Mouse (Mus musculus) hindbrain, embryonic 12.5 days (tissue): ENCODE results near the gene Megf8. TPM values are rescaled to one million over a fixed set of nuclear protein-coding genes. Genes with fewer than 3 reads are reported as not detected.

ENCODE experiments used
- ATAC-seq: fragments of 200-750 bp; cut with Nextera tagmentation; 2 replicates; pipeline ENCODE4 v1.8.0; 2017; ENCODE audit warnings: moderate TSS enrichment; ENCODE audit not compliant: low FRiP score
- H3K27ac ChIP-seq: fragments of 300-500 bp; sonication (generic); 2 replicates; pipeline ENCODE4 v1.5.1; 2016; ENCODE audit warnings: mild to moderate bottlenecking
- H3K27me3 ChIP-seq: fragments of 300-500 bp; sonication (generic); 2 replicates; pipeline ENCODE4 v1.6.1; 2016; ENCODE audit warnings: mild to moderate bottlenecking
- H3K36me3 ChIP-seq: fragments of 300-500 bp; sonication (generic); 2 replicates; pipeline ENCODE4 v1.6.1; 2016; ENCODE audit warnings: mild to moderate bottlenecking
- H3K4me1 ChIP-seq: fragments of 300-500 bp; sonication (generic); 2 replicates; pipeline ENCODE4 v1.6.1; 2016
- H3K4me2 ChIP-seq: fragments of 300-500 bp; sonication (generic); replicated peaks from 2 replicates; pipeline ENCODE4 v1.6.1; 2016; ENCODE audit warnings: mild to moderate bottlenecking
- H3K4me3 ChIP-seq: fragments of 300-500 bp; sonication (generic); 2 replicates; pipeline ENCODE4 v1.5.1; 2016; ENCODE audit warnings: mild to moderate bottlenecking
- H3K9ac ChIP-seq: fragments of 300-500 bp; sonication (generic); 2 replicates; pipeline ENCODE4 v1.6.1; 2016; ENCODE audit warnings: mild to moderate bottlenecking, moderate library complexity
- H3K9me3 ChIP-seq: fragments of 300-500 bp; sonication (generic); replicated peaks from 2 replicates; pipeline ENCODE4 v1.6.1; 2016; ENCODE audit warnings: mild to moderate bottlenecking
- WGBS: fragments of 180-500 bp; shearing (Covaris S2); methylation state at CpG from one replicate; pipeline ENCODE4 v1.1.7; 2016; 5-methylcytosine and 5-hydroxymethylcytosine counted together
- polyA plus RNA-seq: library from polyadenylated mRNA; unstranded; fragments of >200 nt; fragmentation: Nextera tagmentation; extraction: Ambion mirVana; gene quantifications from 2 replicates; pipeline ENCODE4 v1.2.1, GENCODE M21; 2016

The Megf8 gene
- polyA plus RNA-seq, 1 experiment from 2014 or later = 23.0 TPM

DNA sequence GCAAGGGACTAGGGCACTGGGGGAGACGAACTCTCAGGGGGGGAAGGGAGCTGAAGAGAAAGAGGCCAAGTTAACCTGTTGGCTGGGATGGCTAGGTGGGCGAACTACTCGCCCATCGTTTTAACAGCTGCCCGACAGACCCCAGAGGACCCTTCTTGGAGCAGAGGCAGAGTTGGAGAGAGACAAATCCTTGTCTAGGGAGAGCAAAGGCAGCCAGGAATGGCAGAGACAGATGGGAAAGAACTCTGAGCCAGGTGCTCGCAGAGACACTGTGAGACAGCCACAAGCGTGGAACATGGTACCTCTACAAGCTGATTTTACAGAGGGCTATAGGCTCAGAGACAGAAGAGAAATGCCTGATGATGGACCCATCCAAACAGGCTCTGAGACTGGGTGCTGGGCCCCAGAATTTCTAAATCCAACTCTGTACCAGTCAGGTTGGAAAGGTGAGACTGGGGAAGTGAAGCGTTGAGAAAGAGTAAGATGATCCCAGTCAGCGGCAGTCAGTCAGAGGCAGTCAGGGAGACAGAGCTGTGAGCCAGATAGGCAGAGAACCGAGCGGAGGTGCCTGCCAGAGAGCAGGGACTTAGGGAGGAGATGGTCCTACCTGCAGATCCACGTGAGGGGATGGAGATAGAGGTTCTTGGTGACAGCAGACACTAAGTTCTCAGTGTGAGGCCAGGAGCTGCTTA, 52.2 kb downstream of the Megf8 start, which contains the start of gene Cnfn:
Cnfn (minus strand) TSS at position 667 of the 692 bp plus-strand sequence.
- Histone ChIP-seq H3K4me1 (peaks cover 30% of the 10 kb centered on the region), H3K27me3 (peaks cover 43% of the 10 kb centered on the region), H3K27ac (no peak within 1 kb of the TSS), H3K4me3 (no peak within 1 kb of the TSS), H3K9me3 (no peaks in the 10 kb centered on the region), H3K4me2 (no peak within 1 kb of the TSS), H3K36me3 (peaks cover 3% of the 10 kb centered on the region; the same call in 1 of the 2 replicates), H3K9ac (no peak within 1 kb of the TSS)
- ATAC-seq = no peak
- WGBS = 46% methylated on average over 12 of the region's 12 CpGs

DNA sequence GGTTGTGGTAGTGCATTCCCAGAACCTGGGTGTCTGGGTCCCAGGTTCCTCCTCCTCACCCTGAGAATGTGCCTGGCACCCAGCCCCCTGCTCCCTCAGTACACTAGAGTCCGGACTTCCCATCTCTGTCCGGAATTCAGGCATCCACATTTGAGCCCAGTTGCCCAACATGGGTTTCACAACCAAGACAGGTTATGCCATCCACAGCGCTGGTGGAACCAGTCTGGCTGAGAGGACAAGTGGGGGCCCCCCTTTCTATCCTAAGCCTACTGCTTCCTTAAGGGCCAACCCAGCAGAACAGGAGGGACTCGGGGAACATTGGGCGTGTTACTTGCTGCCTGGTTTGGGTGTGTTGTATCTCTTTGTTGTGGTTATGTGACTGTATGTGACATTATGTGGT, 55.5 kb downstream of the Megf8 start:
- Histone ChIP-seq H3K27ac (no peak overlapping the region), H3K4me3 (no peak overlapping the region), H3K4me1 (peaks cover 13% of the 10 kb centered on the region), H3K36me3 (no peaks in the 10 kb centered on the region), H3K9ac (no peak overlapping the region), H3K4me2 (no peak overlapping the region), H3K27me3 (peaks cover 30% of the 10 kb centered on the region), H3K9me3 (no peaks in the 10 kb centered on the region)
- 91% methylated on average over 5 of the region's 5 CpGs for WGBS
- no peak for ATAC-seq

DNA sequence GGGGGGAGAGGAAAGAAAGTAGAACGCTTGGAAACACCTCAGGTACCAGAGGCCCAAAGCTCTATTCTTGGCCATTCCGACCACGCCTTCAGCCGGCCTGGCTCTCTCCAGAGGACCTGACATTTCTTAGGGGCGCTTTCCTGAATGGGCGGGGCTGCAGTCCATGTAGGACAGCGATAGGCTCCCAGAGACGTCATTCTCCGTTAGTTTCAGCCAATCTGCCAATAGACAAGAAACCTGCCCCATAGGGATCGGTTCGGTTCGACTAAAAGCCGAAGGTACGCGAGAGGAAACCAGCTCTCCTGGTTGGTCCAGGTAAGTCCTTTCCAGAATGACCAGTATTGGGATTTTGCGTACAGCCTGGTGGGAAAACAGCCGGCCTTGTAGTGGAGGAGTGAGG, 59.6 kb downstream of the Megf8 start:
- peak overlapping the region; percentile 46 for H3K4me2 ChIP-seq
- H3K9me3 ChIP-seq = no peaks in the 10 kb centered on the region
- H3K4me1 ChIP-seq = peaks cover 20% of the 10 kb centered on the region
- H3K27me3 ChIP-seq = peaks cover 16% of the 10 kb centered on the region
- no peak overlapping the region for H3K9ac ChIP-seq
- ATAC-seq = peak; percentile 59
- H3K27ac ChIP-seq = no peak overlapping the region
- 4% methylated on average over 17 of the region's 17 CpGs for WGBS
- peak overlapping the region; percentile 29 for H3K4me3 ChIP-seq
- H3K36me3 ChIP-seq = no peaks in the 10 kb centered on the region

DNA sequence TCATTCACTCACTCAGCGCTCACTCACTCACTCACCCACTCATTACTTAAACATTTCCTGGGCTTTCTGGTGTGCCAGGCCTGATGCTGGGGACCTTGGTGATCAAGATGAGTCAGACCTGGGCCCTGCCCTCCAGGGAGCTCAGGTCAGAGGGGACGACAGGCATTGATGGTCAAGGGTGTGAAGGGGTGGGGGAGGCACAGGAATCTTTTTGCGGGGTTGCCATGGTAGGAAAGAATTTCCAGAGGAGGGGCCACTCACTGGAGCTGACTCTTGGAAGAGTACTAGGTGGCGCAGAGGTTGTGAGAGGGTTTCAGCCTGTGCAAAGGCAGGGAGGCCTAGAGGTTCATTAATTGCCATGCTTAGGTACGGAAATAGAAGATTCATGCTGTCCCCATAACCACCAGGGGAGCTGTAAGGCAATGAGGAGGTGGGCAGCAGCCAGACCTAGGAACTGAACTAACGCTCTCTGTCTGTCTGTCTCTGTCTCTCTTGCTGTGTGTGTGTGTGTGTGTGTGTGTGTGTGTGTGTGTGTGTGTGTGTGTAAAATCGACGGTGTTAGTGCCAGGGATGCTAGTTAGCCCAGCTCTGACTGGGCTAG, 60.2 kb downstream of the Megf8 start:
- Histone ChIP-seq H3K4me2 (peak overlapping the region; percentile 46), H3K4me3 (peak overlapping the region; percentile 29), H3K27me3 (peaks cover 16% of the 10 kb centered on the region)

DNA sequence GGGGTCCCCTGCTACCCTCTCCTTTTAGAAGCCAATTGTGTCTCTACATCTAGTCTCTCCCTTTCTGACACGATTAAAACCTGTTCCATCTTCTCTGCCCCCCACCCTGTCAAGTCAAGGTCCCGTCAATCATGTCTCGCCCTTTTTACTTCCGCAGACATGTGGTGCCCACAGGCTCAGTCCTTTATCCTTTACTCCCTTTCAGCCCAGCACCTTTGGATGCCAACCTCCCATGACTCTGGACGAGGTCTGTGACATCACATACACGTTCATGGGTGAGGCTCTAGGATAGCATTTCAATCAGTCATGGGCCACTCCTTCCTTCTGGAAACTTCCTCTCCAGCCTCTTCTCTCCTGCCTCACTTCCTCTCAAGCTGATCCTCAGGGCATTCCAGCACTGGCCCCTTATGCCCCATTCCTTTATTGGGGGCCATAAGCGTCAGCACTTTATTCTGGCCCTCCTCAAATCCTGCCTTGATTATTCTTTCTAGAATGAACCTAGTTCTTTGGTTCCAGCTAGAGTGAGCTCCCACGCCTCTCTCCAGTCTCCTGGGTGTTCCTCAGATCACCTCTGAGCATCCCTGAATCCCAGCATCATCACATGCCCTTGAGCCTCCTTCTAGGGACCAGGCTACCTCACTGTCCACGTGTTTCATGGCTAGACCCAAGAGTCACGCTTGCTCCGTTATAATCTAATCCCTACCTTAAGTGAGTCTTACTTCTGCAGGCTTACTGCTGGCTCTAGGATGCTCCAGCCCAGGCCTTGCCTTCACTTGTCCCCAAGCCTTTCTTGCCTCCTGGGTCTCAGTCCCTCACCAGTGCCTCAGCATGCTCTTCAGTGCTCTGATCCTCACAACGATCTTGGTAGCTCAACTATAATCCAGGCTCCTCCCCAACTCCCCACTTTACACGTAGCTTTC, 61.5 kb downstream of the Megf8 start:
- H3K4me3 ChIP-seq = no peak overlapping the region
- H3K4me2 ChIP-seq = no peak overlapping the region
- H3K4me1 ChIP-seq = peaks cover 20% of the 10 kb centered on the region
- H3K27ac ChIP-seq = no peak overlapping the region
- H3K36me3 ChIP-seq = peaks cover 9% of the 10 kb centered on the region
- peaks cover 16% of the 10 kb centered on the region for H3K27me3 ChIP-seq
- no peak for ATAC-seq
- no peak overlapping the region for H3K9ac ChIP-seq
- WGBS = 84% methylated on average over 13 of the region's 13 CpGs
- no peaks in the 10 kb centered on the region for H3K9me3 ChIP-seq

More for the DNA sequence above, 60.2 kb downstream of the Megf8 start:
- Histone ChIP-seq H3K9ac (no peak overlapping the region; the same call in 1 of the 2 replicates), H3K4me1 (peaks cover 20% of the 10 kb centered on the region), H3K9me3 (no peaks in the 10 kb centered on the region), H3K27ac (no peak overlapping the region), H3K36me3 (no peaks in the 10 kb centered on the region)
- WGBS = 41% methylated on average over 8 of the region's 8 CpGs
- no peak for ATAC-seq

DNA sequence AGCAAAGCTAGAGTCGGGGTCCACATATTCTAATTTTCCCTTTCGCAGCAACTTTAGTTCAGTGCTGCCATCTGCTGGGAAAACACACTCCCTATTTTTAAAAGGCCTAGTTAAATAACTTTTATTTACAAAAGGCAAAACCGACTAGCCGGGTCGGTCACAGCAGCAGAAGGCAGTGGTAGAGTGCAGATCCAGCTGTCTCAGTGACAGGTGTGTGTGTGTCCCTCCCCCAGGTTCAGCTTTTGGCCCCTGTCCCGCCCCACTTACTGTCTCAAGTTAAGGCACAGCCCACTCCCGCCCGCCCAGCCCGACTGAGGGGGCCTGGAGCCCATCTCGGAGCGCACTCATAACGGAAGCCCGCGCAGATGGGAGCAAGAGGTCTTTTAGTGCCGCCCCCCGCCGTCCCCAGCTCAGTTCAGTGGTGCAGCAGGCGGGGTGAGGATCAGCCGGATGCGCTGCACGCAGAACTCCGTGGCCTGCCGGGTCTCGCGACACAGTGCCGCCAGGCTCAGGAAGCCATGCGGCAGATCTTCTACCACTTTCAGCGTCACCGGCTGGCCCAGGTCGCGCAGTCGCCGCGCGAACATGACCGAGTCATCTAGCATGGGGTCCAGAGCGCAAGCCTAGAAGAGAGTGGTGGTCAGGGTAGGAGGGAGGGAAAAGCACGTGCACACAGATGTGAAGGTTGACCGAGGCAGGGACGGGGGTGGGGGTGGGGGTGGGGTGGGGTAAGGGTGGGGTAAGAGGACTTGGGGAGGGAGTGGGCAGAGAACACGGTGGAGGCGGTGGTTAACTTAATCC, 62.8 kb downstream of the Megf8 start:
- peaks cover 20% of the 10 kb centered on the region for H3K4me1 ChIP-seq
- no peaks in the 10 kb centered on the region for H3K9me3 ChIP-seq
- WGBS = under 1% methylated on average over 42 of the region's 42 CpGs
- H3K27ac ChIP-seq = no peak overlapping the region
- peak overlapping the region; percentile 32 for H3K4me3 ChIP-seq
- H3K9ac ChIP-seq = peak overlapping the region; percentile 64
- ATAC-seq = peak; percentile 46
- peaks cover 23% of the 10 kb centered on the region for H3K36me3 ChIP-seq
- H3K4me2 ChIP-seq = peak overlapping the region; percentile 70
- H3K27me3 ChIP-seq = peaks cover 16% of the 10 kb centered on the region

DNA sequence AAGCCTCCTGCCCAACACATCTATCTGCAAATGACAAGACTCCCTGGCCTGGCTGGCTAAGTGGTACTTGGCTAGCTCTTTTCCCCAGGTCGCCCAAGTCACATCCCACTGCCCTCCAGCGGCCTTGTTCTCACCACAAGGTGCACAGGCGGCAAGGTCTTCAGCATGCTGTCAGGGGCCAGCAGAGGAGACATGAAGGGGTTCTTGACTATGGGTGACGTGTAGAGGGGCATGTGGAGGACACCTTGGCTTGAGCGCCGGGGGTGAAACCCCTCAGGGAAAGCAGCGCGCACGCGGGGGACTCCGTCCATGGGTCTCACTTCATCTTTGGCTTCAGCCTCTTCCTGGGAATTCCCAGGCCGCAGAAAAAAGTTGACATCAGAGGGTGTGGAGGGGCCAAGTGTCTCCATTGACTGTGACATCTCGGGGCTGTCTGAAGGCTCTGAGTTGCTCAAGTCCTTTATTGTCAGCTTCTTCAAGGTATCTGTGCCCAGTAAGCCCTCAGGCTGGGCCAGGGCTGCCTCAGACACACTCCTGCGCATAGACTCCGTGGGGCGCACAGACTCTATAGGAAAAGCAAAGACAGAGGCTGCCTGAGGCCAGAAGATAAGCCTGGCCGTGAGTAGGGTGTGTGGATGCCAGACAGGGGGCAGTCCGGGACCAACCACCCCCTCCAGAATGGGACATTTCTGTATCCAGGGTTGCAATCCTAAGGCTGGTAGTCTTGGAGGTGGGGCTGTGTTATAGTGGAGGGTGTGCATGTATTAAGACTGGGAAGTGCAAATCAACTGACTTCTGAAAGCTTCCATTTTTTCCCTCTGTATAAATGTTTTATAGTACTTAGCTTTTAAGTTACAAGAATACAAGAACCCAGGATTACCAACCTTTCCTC, 63.7 kb downstream of the Megf8 start:
- no peak; the same call in 1 of the 2 replicates for ATAC-seq
- H3K4me3 ChIP-seq = peak overlapping the region; percentile 32
- 61% methylated on average over 18 of the region's 18 CpGs for WGBS

DNA sequence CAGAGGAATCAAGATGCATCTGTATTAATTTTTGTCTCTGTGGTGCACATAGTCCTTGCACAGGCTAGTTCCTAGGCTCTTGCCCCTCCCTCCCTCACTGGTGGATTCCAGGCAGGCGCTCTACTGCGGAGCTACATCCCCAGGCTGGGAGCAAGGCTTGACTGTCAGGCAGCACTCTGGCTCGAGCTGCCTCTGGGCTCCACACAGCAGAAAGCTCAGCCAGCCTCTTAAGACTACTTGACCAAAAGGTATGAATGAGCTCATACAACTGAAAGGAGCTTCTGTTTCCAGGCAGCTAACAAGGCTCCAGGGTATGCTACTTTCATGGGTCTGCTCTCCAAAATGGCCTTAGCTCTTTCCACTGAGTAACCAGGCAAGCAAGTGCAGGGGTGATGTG, 64.3 kb downstream of the Megf8 start:
- no peak overlapping the region for H3K4me2 ChIP-seq
- WGBS = 32% methylated on average over 3 of the region's 3 CpGs
- no peak overlapping the region for H3K27ac ChIP-seq
- H3K9ac ChIP-seq = no peak overlapping the region
- peaks cover 16% of the 10 kb centered on the region for H3K27me3 ChIP-seq
- no peak overlapping the region for H3K4me3 ChIP-seq
- no peaks in the 10 kb centered on the region for H3K9me3 ChIP-seq
- no peak for ATAC-seq
- peaks cover 20% of the 10 kb centered on the region for H3K4me1 ChIP-seq
- H3K36me3 ChIP-seq = peaks cover 37% of the 10 kb centered on the region

More for the DNA sequence above, 63.7 kb downstream of the Megf8 start:
- Histone ChIP-seq H3K9ac (0 out of 2 replicates have a peak overlapping the region, but pooled peaks have one; percentile 64), H3K27me3 (peaks cover 16% of the 10 kb centered on the region), H3K4me2 (peak overlapping the region; percentile 70), H3K9me3 (no peaks in the 10 kb centered on the region), H3K4me1 (peaks cover 20% of the 10 kb centered on the region), H3K36me3 (peaks cover 31% of the 10 kb centered on the region), H3K27ac (no peak overlapping the region)

DNA sequence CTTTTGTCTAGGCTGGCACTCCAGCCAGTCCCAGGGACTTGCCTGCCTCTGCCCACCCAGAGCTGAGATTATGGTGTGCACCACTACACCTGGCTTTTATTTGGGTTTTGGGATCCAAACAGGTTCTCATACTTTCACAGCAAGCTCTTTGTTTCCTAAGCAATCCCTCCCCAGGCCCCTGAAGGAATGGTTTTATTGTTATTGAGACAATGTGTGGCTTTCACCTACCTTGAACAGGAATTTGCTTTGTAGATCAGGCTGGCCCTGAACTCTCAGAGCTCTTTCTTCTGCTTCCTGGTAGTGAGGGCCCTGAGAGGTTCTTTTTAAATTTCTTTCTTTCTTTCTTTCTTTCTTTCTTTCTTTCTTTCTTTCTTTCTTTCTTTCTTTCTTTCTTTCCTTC, 65.6 kb downstream of the Megf8 start:
- Histone ChIP-seq H3K36me3 (peaks cover 46% of the 10 kb centered on the region), H3K4me2 (no peak overlapping the region), H3K4me3 (no peak overlapping the region), H3K9me3 (no peaks in the 10 kb centered on the region), H3K27ac (no peak overlapping the region), H3K9ac (no peak overlapping the region), H3K4me1 (peaks cover 14% of the 10 kb centered on the region), H3K27me3 (peaks cover 14% of the 10 kb centered on the region)
- ATAC-seq = no peak

DNA sequence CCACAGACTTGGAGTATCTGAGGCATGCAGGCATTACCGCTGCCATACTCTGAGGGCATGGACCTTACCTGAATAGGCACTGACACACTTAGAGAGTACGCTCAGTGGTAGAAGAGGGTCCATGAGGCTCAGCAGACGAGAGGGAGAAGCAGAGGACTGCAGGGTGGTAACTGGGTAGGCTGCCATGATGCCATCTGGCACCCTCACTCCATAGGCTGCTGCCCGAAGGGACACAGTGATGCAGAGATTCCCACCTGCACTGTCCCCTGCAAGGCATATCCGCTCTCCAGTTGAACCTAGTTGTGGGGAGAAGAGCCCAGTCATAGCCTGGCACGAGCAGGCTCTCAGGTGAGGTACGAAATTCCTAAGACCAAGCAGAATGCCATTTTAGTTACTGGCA, 66.4 kb downstream of the Megf8 start:
- Histone ChIP-seq H3K4me1 (peaks cover 14% of the 10 kb centered on the region), H3K27ac (no peak overlapping the region), H3K36me3 (peaks cover 54% of the 10 kb centered on the region), H3K4me2 (no peak overlapping the region), H3K27me3 (peaks cover 13% of the 10 kb centered on the region), H3K4me3 (no peak overlapping the region), H3K9ac (no peak overlapping the region), H3K9me3 (no peaks in the 10 kb centered on the region)
- 91% methylated on average over 7 of the region's 7 CpGs for WGBS
- no peak for ATAC-seq

DNA sequence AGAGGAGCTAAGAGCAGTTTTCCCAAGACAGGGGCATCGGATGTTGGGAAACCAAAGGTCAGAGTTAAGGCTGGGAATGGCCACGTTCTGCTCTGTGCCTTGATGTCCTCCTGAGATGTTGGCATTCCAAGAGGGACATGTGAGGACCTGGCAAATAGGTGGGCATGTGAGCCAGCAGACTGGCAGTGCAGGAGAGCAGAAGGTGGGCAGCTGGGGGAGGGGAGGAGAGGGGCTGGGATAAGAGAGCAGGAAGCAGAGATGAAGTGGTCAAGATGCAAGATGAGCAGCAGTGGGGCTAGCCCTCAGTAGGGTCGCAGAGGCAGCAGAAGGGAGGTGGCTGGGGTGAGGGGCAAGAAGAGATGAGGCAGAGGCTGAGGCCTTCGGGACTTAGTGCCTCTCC, 66.9 kb downstream of the Megf8 start:
- Histone ChIP-seq H3K9me3 (no peaks in the 10 kb centered on the region), H3K9ac (no peak overlapping the region), H3K27ac (no peak overlapping the region), H3K4me2 (no peak overlapping the region), H3K4me1 (peaks cover 13% of the 10 kb centered on the region), H3K4me3 (no peak overlapping the region), H3K36me3 (peaks cover 54% of the 10 kb centered on the region), H3K27me3 (peaks cover 13% of the 10 kb centered on the region)
- WGBS = 78% methylated on average over 4 of the region's 4 CpGs
- no peak for ATAC-seq
